Mouse (Mus musculus) MEL (cell line): ENCODE data around the gene Mtor. TPM values are rescaled to one million over a fixed set of nuclear protein-coding genes. Genes with fewer than 3 reads are reported as not detected.

Experiments used
- DNase-seq: peaks from one replicate; pipeline ENCODE4 v3.0.0; 2011; ENCODE audit warnings: low read depth, low spot score
- H3K27ac ChIP-seq: 2 replicates; pipeline ENCODE4 v1.5.1; 2012; ENCODE audit warnings: low read depth, mild to moderate bottlenecking, control low read depth, low read length, moderate library complexity; ENCODE audit not compliant: control insufficient read depth
- H3K27me3 ChIP-seq, 2 experiments: fragments of 150-350 bp in 1 of 2; sonication (generic) in 1 of 2; 2 replicates each; pipeline ENCODE4 v1.6.1; 2012; ENCODE audit warnings: low read length in 2 of 2, mild to moderate bottlenecking in 2 of 2, improper control_type of control experiment in 1 of 2, moderate library complexity in 1 of 2; ENCODE audit not compliant: insufficient read depth in 2 of 2, control insufficient read depth in 1 of 2
- H3K36me3 ChIP-seq, 2 experiments: 2 replicates each; pipeline ENCODE4 v1.6.1; 2012 to 2014; ENCODE audit warnings: low read length in 2 of 2, improper control_type of control experiment in 1 of 2, inconsistent platforms in 1 of 2, mild to moderate bottlenecking in 1 of 2; ENCODE audit not compliant: insufficient read depth in 2 of 2, control insufficient read depth in 1 of 2
- H3K4me1 ChIP-seq, 2 experiments: fragments of 150-350 bp in 1 of 2; sonication (generic) in 1 of 2; 2 replicates each; pipeline ENCODE4 v1.6.1; 2012; ENCODE audit warnings: low read length in 2 of 2, improper control_type of control experiment in 1 of 2, mild to moderate bottlenecking in 1 of 2; ENCODE audit not compliant: insufficient read depth in 2 of 2, control insufficient read depth in 1 of 2
- H3K4me3 ChIP-seq, 2 experiments: fragments of 150-350 bp in 1 of 2; sonication (generic) in 1 of 2; 2 replicates each; pipeline ENCODE4 v1.5.1; 2012; ENCODE audit warnings: low read depth in 2 of 2, low read length in 2 of 2, mild to moderate bottlenecking in 2 of 2, moderate library complexity in 2 of 2, control low read depth in 1 of 2, improper control_type of control experiment in 1 of 2; ENCODE audit not compliant: control insufficient read depth in 1 of 2, insufficient read depth in 1 of 2
- H3K79me2 ChIP-seq: 2 replicates; pipeline ENCODE4 v1.6.1; 2012; ENCODE audit warnings: mild to moderate bottlenecking, low read length, moderate library complexity; ENCODE audit not compliant: control insufficient read depth, poor library complexity, insufficient read depth
- H3K9ac ChIP-seq: 2 replicates; pipeline ENCODE4 v1.6.1; 2012; ENCODE audit warnings: low read depth, mild to moderate bottlenecking, control low read depth, low read length, moderate library complexity; ENCODE audit not compliant: control insufficient read depth, poor library complexity, severe bottlenecking
- H3K9me3 ChIP-seq: fragments of 150-350 bp; sonication (generic); replicated peaks from 2 replicates; pipeline ENCODE4 v1.6.1; 2012; ENCODE audit warnings: mild to moderate bottlenecking, low read length, improper control_type of control experiment, moderate library complexity; ENCODE audit not compliant: insufficient read depth
- CHD1 ChIP-seq: IDR thresholded peaks from 2 replicates; pipeline ENCODE4 v1.6.1; 2012; ENCODE audit warnings: low read depth, mild to moderate bottlenecking, inconsistent platforms, low read length, improper control_type of control experiment
- CTCF ChIP-seq, 3 experiments: IDR thresholded peaks in 2 of 3; conservative IDR thresholded peaks in 1 of 3; 2 replicates each; pipeline ENCODE4 v1.5.1; 2011 to 2012; ENCODE audit warnings: low read length in 3 of 3, low read depth in 2 of 3, mild to moderate bottlenecking in 2 of 3, improper control_type of control experiment in 1 of 3, inconsistent platforms in 1 of 3, mixed read lengths in 1 of 3, moderate library complexity in 1 of 3; ENCODE audit not compliant: control insufficient read depth in 1 of 3, insufficient read depth in 1 of 3, poor library complexity in 1 of 3, severe bottlenecking in 1 of 3
- ELF1 ChIP-seq: IDR thresholded peaks from 2 replicates; pipeline ENCODE4 v1.6.1; 2014; ENCODE audit warnings: low read depth, mild to moderate bottlenecking, inconsistent platforms, low read length, improper control_type of control experiment, moderate library complexity
- ETS1 ChIP-seq: IDR thresholded peaks from 2 replicates; pipeline ENCODE4 v1.6.1; 2012; ENCODE audit warnings: low read depth, mild to moderate bottlenecking, inconsistent platforms, low read length, improper control_type of control experiment, moderate library complexity
- GABPA ChIP-seq: IDR thresholded peaks from 2 replicates; pipeline ENCODE4 v1.6.1; 2012; ENCODE audit warnings: low read depth, mild to moderate bottlenecking, inconsistent platforms, low read length, improper control_type of control experiment, moderate library complexity
- HCFC1 ChIP-seq: IDR thresholded peaks from 2 replicates; pipeline ENCODE4 v1.6.1; 2012; ENCODE audit warnings: low read depth, mild to moderate bottlenecking, inconsistent platforms, low read length, improper control_type of control experiment, moderate library complexity
- JUND ChIP-seq: IDR thresholded peaks from 2 replicates; pipeline ENCODE4 v1.6.1; 2011; ENCODE audit warnings: low read depth, mild to moderate bottlenecking, improper control_type of control experiment, low read length
- MAX ChIP-seq: IDR thresholded peaks from 2 replicates; pipeline ENCODE4 v1.6.1; 2011; ENCODE audit warnings: low read length, improper control_type of control experiment
- MYB ChIP-seq: IDR thresholded peaks from 2 replicates; pipeline ENCODE4 v1.6.1; 2011; ENCODE audit warnings: mild to moderate bottlenecking, low read depth, low read length, improper control_type of control experiment
- NELFE ChIP-seq: IDR thresholded peaks from 2 replicates; pipeline ENCODE4 v1.6.1; 2011; ENCODE audit warnings: low read depth, low read length, improper control_type of control experiment
- POLR2AphosphoS2 ChIP-seq: IDR thresholded peaks from 2 replicates; pipeline ENCODE4 v1.6.1; 2011; ENCODE audit warnings: low read length, improper control_type of control experiment
- RAD21 ChIP-seq: IDR thresholded peaks from 2 replicates; pipeline ENCODE4 v1.6.1; 2011; ENCODE audit warnings: mild to moderate bottlenecking, low read depth, low read length, improper control_type of control experiment
- RCOR1 ChIP-seq: IDR thresholded peaks from 2 replicates; pipeline ENCODE4 v1.6.1; 2012; ENCODE audit warnings: low read depth, mild to moderate bottlenecking, inconsistent platforms, low read length, improper control_type of control experiment
- TAL1 ChIP-seq: IDR thresholded peaks from 2 replicates; pipeline ENCODE4 v1.6.1; 2012; ENCODE audit warnings: mild to moderate bottlenecking, inconsistent platforms, low read length, moderate library complexity, mixed read lengths
- TBP ChIP-seq: IDR thresholded peaks from 2 replicates; pipeline ENCODE4 v1.8.0; 2011; ENCODE audit warnings: low read depth, low read length, improper control_type of control experiment
- USF1 ChIP-seq: IDR thresholded peaks from 2 replicates; pipeline ENCODE4 v1.6.1; 2014; ENCODE audit warnings: low read depth, mild to moderate bottlenecking, inconsistent platforms, low read length, improper control_type of control experiment, moderate library complexity
- ZC3H11A ChIP-seq: IDR thresholded peaks from 2 replicates; pipeline ENCODE4 v1.6.1; 2012; ENCODE audit warnings: low read depth, mild to moderate bottlenecking, inconsistent platforms, low read length, improper control_type of control experiment
- ZMIZ1 ChIP-seq: IDR thresholded peaks from 2 replicates; pipeline ENCODE4 v1.6.1; 2012; ENCODE audit warnings: low read depth, mild to moderate bottlenecking, inconsistent platforms, low read length, improper control_type of control experiment, moderate library complexity
- ZNF384 ChIP-seq: IDR thresholded peaks from 2 replicates; pipeline ENCODE4 v1.6.1; 2012; ENCODE audit warnings: low read depth, mild to moderate bottlenecking, inconsistent platforms, low read length, improper control_type of control experiment
- polyA plus RNA-seq, 2 experiments: library from polyadenylated mRNA; stranded (reverse) in 1 of 2; unstranded in 1 of 2; fragments of >175 nt in 1 of 2; fragments of >200 nt in 1 of 2; gene quantifications; 2 replicates each; pipeline versions ENCODE4 v1.2.1 to v1.2.4; 2012; ENCODE audit warnings: low replicate concordance in 2 of 2, low read depth in 1 of 2; ENCODE audit not compliant: insufficient read length in 2 of 2, insufficient read depth in 1 of 2, missing spikeins in 1 of 2
- total RNA-seq: library from RNA; depleted of rRNA; stranded (reverse); fragments of 300-350 nt; gene quantifications from 2 replicates; pipeline ENCODE4 v1.2.3, GENCODE M21; 2012

Mtor gene
- total and polyA plus RNA-seq, 3 experiments: 23.9 to 35.2 TPM; not detected in 1

DNA sequence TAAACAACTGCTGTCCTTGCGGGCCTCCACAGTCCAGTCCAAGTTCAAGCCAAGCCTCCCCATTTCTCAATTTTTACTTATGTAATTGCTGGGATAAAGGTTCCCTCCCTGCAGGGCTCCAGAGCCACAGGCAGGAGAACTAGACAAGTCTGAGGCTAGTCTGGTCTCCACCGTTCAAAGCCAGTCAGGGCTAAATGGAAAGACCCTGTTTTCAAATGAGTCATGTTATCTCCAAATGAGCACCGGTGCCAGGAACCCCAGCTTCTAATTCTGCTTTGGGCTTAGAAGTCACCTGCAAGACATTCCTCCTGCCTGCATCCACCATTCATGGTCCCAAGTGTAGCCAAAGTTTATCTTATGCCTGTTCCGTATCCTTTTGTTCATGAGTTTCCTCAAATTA lies 153.5 kb downstream of the Mtor start:
- DNase-seq: no peak
- H3K4me1 ChIP-seq: 0 out of 4 replicates have a peak, but pooled peaks cover 0 to 3% of the 10 kb centered on the region in 2 experiments
- no peaks in the 10 kb centered on the region for H3K79me2 ChIP-seq
- no peaks in the 10 kb centered on the region for H3K27me3 ChIP-seq
- no peak overlapping the region for H3K9ac ChIP-seq
- H3K9me3 ChIP-seq: no peaks in the 10 kb centered on the region
- H3K27ac ChIP-seq: no peak overlapping the region
- no peak for TF ChIP-seq NELFE
- TF ChIP-seq MAX: no peak
- TF ChIP-seq RAD21: no peak
- no peak for TF ChIP-seq JUND
- no peak for TF ChIP-seq ZMIZ1
- TF ChIP-seq HCFC1: no peak
- no peak for TF ChIP-seq MYB
- TF ChIP-seq USF1: no peak
- TF ChIP-seq TBP: no peak
- TF ChIP-seq TAL1: no peak
- no peak for TF ChIP-seq ZNF384
- TF ChIP-seq RCOR1: no peak
- TF ChIP-seq GABPA: no peak
- no peak for TF ChIP-seq CHD1
- no peak for TF ChIP-seq CTCF (IDR thresholded peaks at IDR 0.05 in 2 of 3, conservative IDR thresholded peaks at IDR 0.05 in 1 of 3; ENCODE audit: control insufficient read depth in 1 of 3, insufficient read depth in 1 of 3, low read depth in 2 of 3, low read length in 3 of 3, poor library complexity in 1 of 3, severe bottlenecking in 1 of 3)
- no peak for TF ChIP-seq ZC3H11A
- TF ChIP-seq ETS1: no peak
- no peaks in the 10 kb centered on the region; a peak in 1 of 4 replicates for H3K36me3 ChIP-seq
- H3K4me3 ChIP-seq: no peak overlapping the region

DNA sequence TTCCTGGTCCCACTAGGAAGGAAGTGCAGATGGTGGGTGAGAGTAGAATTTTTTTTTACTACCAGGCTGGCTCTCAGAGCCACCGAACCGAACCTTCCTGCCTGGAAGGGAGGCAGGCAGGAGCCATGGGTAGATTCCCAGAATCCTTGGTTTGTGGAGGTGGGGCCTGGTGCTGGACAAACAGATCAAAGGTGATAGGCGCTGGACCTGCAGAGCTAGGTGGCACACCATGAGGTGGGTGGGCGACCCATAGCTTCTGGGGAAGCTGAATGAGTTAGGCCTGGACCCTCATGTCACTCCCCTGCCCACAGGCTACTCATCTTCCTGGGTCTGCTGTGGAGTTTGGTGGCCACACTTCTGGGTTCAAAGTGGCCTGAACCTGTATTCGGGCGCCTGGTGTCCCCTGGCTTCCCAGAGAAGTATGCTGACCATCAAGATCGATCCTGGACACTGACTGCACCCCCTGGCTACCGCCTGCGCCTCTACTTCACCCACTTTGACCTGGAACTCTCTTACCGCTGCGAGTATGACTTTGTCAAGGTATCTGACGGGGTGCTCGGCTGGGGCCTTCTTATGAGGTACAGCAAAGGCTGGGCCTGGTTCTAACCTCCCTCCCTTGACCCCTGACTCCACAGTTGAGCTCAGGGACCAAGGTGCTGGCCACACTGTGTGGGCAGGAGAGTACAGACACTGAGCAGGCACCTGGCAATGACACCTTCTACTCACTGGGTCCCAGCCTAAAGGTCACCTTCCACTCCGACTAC lies 154.1 kb downstream of the Mtor start, which contains the start of gene Masp2:
Gene Masp2, plus strand, starts transcription at position 198 of the 764 bp plus-strand sequence.
- H3K79me2 ChIP-seq: no peaks in the 10 kb centered on the region
- no peak within 1 kb of the TSS for H3K27ac ChIP-seq
- H3K9me3 ChIP-seq: no peaks in the 10 kb centered on the region
- H3K9ac ChIP-seq: no peak within 1 kb of the TSS
- no peak within 1 kb of the TSS for H3K4me3 ChIP-seq
- no peak for DNase-seq
- 0 out of 4 replicates have a peak, but pooled peaks cover 0 to 3% of the 10 kb centered on the region in 2 experiments for H3K4me1 ChIP-seq
- TF ChIP-seq ELF1 (no peak), POLR2AphosphoS2 (no peak), TBP (no peak)
- no peaks in the 10 kb centered on the region for H3K27me3 ChIP-seq
- no peaks in the 10 kb centered on the region for H3K36me3 ChIP-seq
